Mouse (Mus musculus) testis, adult 2 months (tissue): ENCODE data around the gene Rhbdf1.

Source experiments
- CTCF ChIP-seq: fragments of 200-500 bp; IDR thresholded peaks from 2 replicates; pipeline ENCODE4 v1.5.1; 2012; ENCODE audit warnings: low read depth, mild to moderate bottlenecking, inconsistent platforms, low read length, moderate library complexity; ENCODE audit not compliant: control insufficient read depth, insufficient read depth, insufficient replicate concordance
- POLR2A ChIP-seq: fragments of 200-500 bp; IDR thresholded peaks from 2 replicates; pipeline ENCODE4 v1.6.1; 2012; ENCODE audit warnings: low read depth, mild to moderate bottlenecking, inconsistent platforms, low read length, moderate library complexity; ENCODE audit not compliant: control insufficient read depth

- TF ChIP-seq POLR2A (no peak), CTCF (no peak)
These were observed 582 bp upstream of the Rhbdf1 start for GRCm38 (mm10) chr11:32222570-32223194.
